Mouse (Mus musculus) ES-E14 (cell line): ENCODE results near the gene Aoc2.

Source experiments
- CHD2 ChIP-seq: IDR thresholded peaks from 2 replicates; pipeline ENCODE4 v1.6.1; 2014; ENCODE audit warnings: mild to moderate bottlenecking, low read depth, low read length, inconsistent platforms
- MAFK ChIP-seq: IDR thresholded peaks from 2 replicates; pipeline ENCODE4 v1.6.1; 2014; ENCODE audit warnings: mild to moderate bottlenecking, low read depth, low read length, inconsistent platforms; ENCODE audit not compliant: insufficient read depth
- ZC3H11A ChIP-seq: IDR thresholded peaks from 2 replicates; pipeline ENCODE4 v1.6.1; 2012; ENCODE audit warnings: low read depth, mild to moderate bottlenecking, inconsistent platforms, low read length, borderline replicate concordance

GRCm38 (mm10) chr11:101360651-101361113, 35.8 kb downstream of the Aoc2 start:
- no peak for TF ChIP-seq MAFK
- TF ChIP-seq CHD2, result no peak
- TF ChIP-seq ZC3H11A, result no peak
